Mouse (Mus musculus) forebrain, postnatal 0 days (tissue): ENCODE measurements around the gene Rbfox3. TPM values are rescaled to one million over a fixed set of nuclear protein-coding genes. Genes with fewer than 3 reads are reported as not detected.

ENCODE experiments used
- ATAC-seq: fragments of 200-750 bp; cut with Nextera tagmentation; 2 replicates; pipeline ENCODE4 v1.8.0; 2017; ENCODE audit warnings: mild to moderate bottlenecking, moderate library complexity
- DNase-seq: peaks from one replicate; pipeline ENCODE4 v3.0.0-alpha.2; 2015
- H3K27ac ChIP-seq: fragments of 300-500 bp; sonication (generic); 2 replicates; pipeline ENCODE4 v1.5.1; 2014; ENCODE audit warnings: low read depth, mild to moderate bottlenecking, antibody characterized with exemption, low read length, moderate library complexity, mixed read lengths
- H3K27me3 ChIP-seq: fragments of 300-500 bp; sonication (generic); 2 replicates; pipeline ENCODE4 v1.6.1; 2014; ENCODE audit warnings: mild to moderate bottlenecking, low read length, mixed read lengths; ENCODE audit not compliant: insufficient read depth
- H3K36me3 ChIP-seq: fragments of 300-500 bp; sonication (generic); 2 replicates; pipeline ENCODE4 v1.6.1; 2014; ENCODE audit warnings: mild to moderate bottlenecking, moderate library complexity; ENCODE audit not compliant: insufficient read depth
- H3K4me1 ChIP-seq: fragments of 300-500 bp; sonication (generic); 2 replicates; pipeline ENCODE4 v1.6.1; 2014; ENCODE audit warnings: antibody characterized with exemption; ENCODE audit not compliant: insufficient read depth
- H3K4me2 ChIP-seq: fragments of 300-500 bp; sonication (generic); 2 replicates; pipeline ENCODE4 v1.6.1; 2014; ENCODE audit warnings: low read depth, mild to moderate bottlenecking, moderate library complexity
- H3K4me3 ChIP-seq: fragments of 300-500 bp; sonication (generic); 2 replicates; pipeline ENCODE4 v1.5.1; 2014; ENCODE audit warnings: low read depth, low read length, mixed read lengths
- H3K9ac ChIP-seq: fragments of 300-500 bp; sonication (generic); 2 replicates; pipeline ENCODE4 v1.6.1; 2014; ENCODE audit warnings: mild to moderate bottlenecking
- H3K9me3 ChIP-seq: fragments of 300-500 bp; sonication (generic); 2 replicates; pipeline ENCODE4 v1.6.1; 2016; ENCODE audit warnings: low read length
- CTCF ChIP-seq: sonication (generic); IDR thresholded peaks from 2 replicates; pipeline ENCODE4 v1.5.1; 2016; ENCODE audit warnings: antibody characterized with exemption, control low read depth, low read depth
- WGBS: fragments of 180-500 bp; shearing (Covaris S2); extraction: QIAGEN DNeasy Blood & Tissue Kit; methylation state at CpG from one replicate; pipeline ENCODE4 v1.1.7; 2014; 5-methylcytosine and 5-hydroxymethylcytosine counted together
- polyA plus RNA-seq: library from polyadenylated mRNA; unstranded; fragments of >200 nt; fragmentation: Nextera tagmentation; extraction: Ambion mirVana; gene quantifications from 2 replicates; pipeline ENCODE4 v1.2.1, GENCODE M21; 2015
- total RNA-seq: library from RNA; depleted of rRNA; stranded (reverse); fragments of >200 nt; gene quantifications from 2 replicates; pipeline ENCODE4 v1.2.3, GENCODE M21; 2014

Rbfox3 gene
- total and polyA plus RNA-seq, 2 experiments from 2014 or later, result 37.3 to 82.3 TPM

- Histone ChIP-seq H3K27ac (no peak overlapping the region), H3K4me3 (no peak overlapping the region)
- 68% methylated on average over 8 of the region's 8 CpGs for WGBS
Observed at GRCm38 (mm10) chr11:118677277-118677676, 234.1 kb downstream of the Rbfox3 start.

GRCm38 (mm10) chr11:118676364-118676763, 235.0 kb downstream of the Rbfox3 start:
- Histone ChIP-seq H3K4me1 (0 out of 2 replicates have a peak, but pooled peaks cover 4% of the 10 kb centered on the region), H3K36me3 (no peaks in the 10 kb centered on the region), H3K9me3 (no peaks in the 10 kb centered on the region), H3K27me3 (no peaks in the 10 kb centered on the region), H3K4me3 (no peak overlapping the region), H3K9ac (no peak overlapping the region), H3K4me2 (no peak overlapping the region), H3K27ac (no peak overlapping the region)
- DNase-seq, result no peak
- no peak for ATAC-seq
- 82% methylated on average over 7 of the region's 7 CpGs for WGBS
- TF ChIP-seq CTCF, result no peak

More at GRCm38 (mm10) chr11:118677277-118677676, 234.1 kb downstream of the Rbfox3 start:
- DNase-seq (no peak), ATAC-seq (no peak)
- H3K4me1 ChIP-seq, result 0 out of 2 replicates have a peak, but pooled peaks cover 4% of the 10 kb centered on the region
- H3K36me3 ChIP-seq, result no peaks in the 10 kb centered on the region
- H3K9me3 ChIP-seq, result no peaks in the 10 kb centered on the region
- no peak overlapping the region for H3K4me2 ChIP-seq
- no peaks in the 10 kb centered on the region for H3K27me3 ChIP-seq
- no peak overlapping the region for H3K9ac ChIP-seq
- no peak for TF ChIP-seq CTCF

GRCm38 (mm10) chr11:118671958-118672357, 239.4 kb downstream of the Rbfox3 start:
- Histone ChIP-seq H3K27ac (no peak overlapping the region), H3K9ac (no peak overlapping the region), H3K27me3 (no peaks in the 10 kb centered on the region), H3K4me2 (no peak overlapping the region), H3K4me3 (no peak overlapping the region), H3K4me1 (no peaks in the 10 kb centered on the region), H3K36me3 (no peaks in the 10 kb centered on the region), H3K9me3 (no peaks in the 10 kb centered on the region)
- WGBS, result 83% methylated on average over 6 of the region's 6 CpGs
- ATAC-seq (no peak), DNase-seq (no peak)
- peak; percentile 47; the same call in 1 of the 2 replicates for TF ChIP-seq CTCF

GRCm38 (mm10) chr11:118671216-118671615, 240.2 kb downstream of the Rbfox3 start:
- H3K4me3 ChIP-seq, result no peak overlapping the region
- no peaks in the 10 kb centered on the region for H3K4me1 ChIP-seq
- no peaks in the 10 kb centered on the region for H3K36me3 ChIP-seq
- H3K4me2 ChIP-seq, result no peak overlapping the region
- H3K9ac ChIP-seq, result no peak overlapping the region
- no peak for TF ChIP-seq CTCF
- H3K27me3 ChIP-seq, result no peaks in the 10 kb centered on the region
- no peak overlapping the region for H3K27ac ChIP-seq
- ATAC-seq (no peak), DNase-seq (no peak)
- no peaks in the 10 kb centered on the region for H3K9me3 ChIP-seq
- 76% methylated on average over 6 of the region's 6 CpGs for WGBS

- ATAC-seq (no peak), DNase-seq (no peak)
- WGBS, result 51% methylated on average over 5 of the region's 5 CpGs
- Histone ChIP-seq H3K4me3 (no peak overlapping the region), H3K27me3 (no peaks in the 10 kb centered on the region), H3K4me2 (no peak overlapping the region), H3K4me1 (no peaks in the 10 kb centered on the region), H3K27ac (no peak overlapping the region), H3K36me3 (no peaks in the 10 kb centered on the region), H3K9ac (no peak overlapping the region), H3K9me3 (no peaks in the 10 kb centered on the region)
- TF ChIP-seq CTCF, result no peak
Observed at GRCm38 (mm10) chr11:118669820-118670219, 241.6 kb downstream of the Rbfox3 start.

GRCm38 (mm10) chr11:118668351-118668750, 243.0 kb downstream of the Rbfox3 start:
- Histone ChIP-seq H3K4me1 (no peaks in the 10 kb centered on the region), H3K36me3 (no peaks in the 10 kb centered on the region), H3K4me3 (no peak overlapping the region), H3K4me2 (no peak overlapping the region), H3K27ac (no peak overlapping the region), H3K9me3 (no peaks in the 10 kb centered on the region), H3K9ac (no peak overlapping the region), H3K27me3 (no peaks in the 10 kb centered on the region)
- TF ChIP-seq CTCF, result no peak
- ATAC-seq (no peak), DNase-seq (no peak)
- WGBS, result 80% methylated on average over 8 of the region's 8 CpGs

GRCm38 (mm10) chr11:118667946-118668345, 243.5 kb downstream of the Rbfox3 start:
- no peaks in the 10 kb centered on the region for H3K27me3 ChIP-seq
- 47% methylated on average over 1 of the region's 1 CpGs for WGBS
- DNase-seq, result no peak
- H3K9ac ChIP-seq, result no peak overlapping the region
- no peak for ATAC-seq
- no peak overlapping the region for H3K4me3 ChIP-seq
- H3K9me3 ChIP-seq, result no peaks in the 10 kb centered on the region
- H3K27ac ChIP-seq, result no peak overlapping the region
- H3K4me2 ChIP-seq, result no peak overlapping the region
- no peaks in the 10 kb centered on the region for H3K4me1 ChIP-seq
- no peak for TF ChIP-seq CTCF
- no peaks in the 10 kb centered on the region for H3K36me3 ChIP-seq
